Mouse (Mus musculus): ENCODE results near the gene Sult5a1. TPM values are rescaled to one million over a fixed set of nuclear protein-coding genes. Genes with fewer than 3 reads are reported as not detected.

Sult5a1 gene
- polyA plus RNA-seq, 1 experiment from 2014 or later, result 17.8 TPM

DNA sequence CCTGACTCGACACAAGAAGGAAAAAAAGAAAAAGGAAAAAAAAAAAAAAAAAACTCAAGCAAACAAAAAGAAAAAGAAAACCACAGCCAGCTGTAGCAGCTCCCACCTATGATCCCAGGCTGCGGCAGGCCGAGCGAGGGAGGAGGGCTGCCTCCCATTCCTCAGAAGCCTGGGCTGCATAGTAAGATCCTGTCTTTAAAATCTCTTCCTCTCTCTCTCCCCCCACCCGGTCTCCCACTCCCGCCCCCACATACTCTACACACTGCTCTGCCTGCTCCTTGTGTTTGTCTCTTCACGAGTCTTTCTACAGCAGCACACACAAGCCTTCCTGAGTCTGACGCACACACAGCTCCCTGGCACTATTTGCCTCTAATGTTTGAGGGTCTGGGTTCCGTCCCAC lies 36.1 kb downstream of the Sult5a1 start:
- Histone ChIP-seq H3K4me2 (no peak overlapping the region), H3K9me3 (ENCODE audit: low read depth, low read length) (no peaks in the 10 kb centered on the region), H3K27me3 (ENCODE audit: insufficient read depth, low read length) (peaks cover 28% of the 10 kb centered on the region), H3K9ac (no peak overlapping the region), H3K4me3 (ENCODE audit: low read depth, low read length) (no peak overlapping the region), H3K4me1 (ENCODE audit: insufficient read depth) (0 out of 2 replicates have a peak, but pooled peaks cover 5% of the 10 kb centered on the region), H3K27ac (ENCODE audit: low read depth) (no peak overlapping the region), H3K36me3 (ENCODE audit: insufficient read depth) (no peaks in the 10 kb centered on the region)
- WGBS, result 47% methylated on average over 9 of the region's 9 CpGs
- no peak for DNase-seq
- ATAC-seq (ENCODE audit: insufficient read depth), result no peak
- no peak for TF ChIP-seq CTCF (IDR thresholded peaks at IDR 0.05; ENCODE audit: low read depth)

DNA sequence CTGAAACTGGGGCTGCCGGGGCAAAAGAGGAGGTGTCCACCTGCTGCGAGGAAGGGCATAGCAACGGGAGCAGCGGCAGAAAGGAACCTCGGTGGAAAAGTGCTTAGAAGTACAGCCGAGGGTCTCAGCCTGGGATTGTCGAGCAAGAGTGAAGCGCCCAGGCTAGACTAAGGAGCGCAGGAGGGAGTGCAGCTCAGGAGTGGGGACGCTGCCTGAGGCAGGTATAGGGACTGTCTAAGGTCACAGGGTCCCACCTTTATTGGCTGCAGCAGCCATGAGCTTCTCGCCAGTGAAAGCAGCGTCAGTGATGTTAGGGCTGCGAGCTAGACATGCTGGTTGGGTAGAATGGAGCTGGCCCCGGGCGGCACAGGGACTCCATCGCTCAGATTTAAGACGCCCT lies 40.4 kb downstream of the Sult5a1 start:
- Histone ChIP-seq H3K4me3 (ENCODE audit: low read depth, low read length) (peak overlapping the region; percentile 38), H3K9me3 (ENCODE audit: low read depth, low read length) (no peaks in the 10 kb centered on the region), H3K4me1 (ENCODE audit: insufficient read depth) (peaks cover 4% of the 10 kb centered on the region; the same call in 1 of the 2 replicates), H3K36me3 (ENCODE audit: insufficient read depth) (no peaks in the 10 kb centered on the region), H3K4me2 (peak overlapping the region; percentile 69), H3K9ac (no peak overlapping the region), H3K27ac (ENCODE audit: low read depth) (no peak overlapping the region), H3K27me3 (ENCODE audit: insufficient read depth, low read length) (peaks cover 41% of the 10 kb centered on the region)
- ATAC-seq (ENCODE audit: insufficient read depth), result no peak
- WGBS, result 3% methylated on average over 17 of the region's 17 CpGs
- no peak for DNase-seq
- no peak for TF ChIP-seq CTCF (IDR thresholded peaks at IDR 0.05; ENCODE audit: low read depth)

DNA sequence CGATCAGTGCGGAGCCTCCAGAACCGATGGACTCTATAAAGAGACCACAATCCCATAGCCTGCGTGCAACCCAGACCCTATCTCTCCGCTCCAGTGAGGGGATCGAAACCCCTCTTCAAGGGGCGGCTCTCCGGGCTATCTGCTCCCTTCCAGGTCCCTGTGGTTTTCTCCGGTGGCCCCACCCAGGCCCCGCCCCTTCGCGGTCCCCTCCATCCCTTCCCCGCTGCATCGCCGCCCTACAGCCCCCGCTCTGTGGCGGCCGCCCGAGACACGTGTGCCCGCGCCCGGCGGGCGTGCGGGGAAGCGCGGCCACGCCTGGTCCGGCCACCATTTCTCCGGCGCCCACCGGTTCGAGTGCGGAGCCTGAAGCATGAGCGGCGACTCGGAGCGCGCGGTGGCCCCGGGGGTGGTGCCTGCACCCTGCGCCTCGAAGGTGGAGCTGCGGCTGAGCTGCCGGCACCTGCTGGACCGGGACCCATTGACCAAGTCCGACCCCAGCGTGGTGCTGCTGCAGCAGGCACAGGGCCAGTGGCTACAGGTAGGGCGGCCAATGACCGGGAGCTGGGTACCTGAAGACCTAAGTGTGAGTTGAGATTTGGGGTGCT lies 40.9 kb downstream of the Sult5a1 start, which contains the start of gene Cpne7:
Cpne7 (plus strand) TSS at position 248 of the 605 bp plus-strand sequence.
- Histone ChIP-seq H3K9me3 (ENCODE audit: low read depth, low read length) (no peaks in the 10 kb centered on the region), H3K4me2 (peak within 1 kb of the TSS; percentile 69), H3K4me1 (ENCODE audit: insufficient read depth) (peaks cover 4% of the 10 kb centered on the region; the same call in 1 of the 2 replicates), H3K27me3 (ENCODE audit: insufficient read depth, low read length) (peaks cover 41% of the 10 kb centered on the region), H3K4me3 (ENCODE audit: low read depth, low read length) (peak within 1 kb of the TSS; percentile 38), H3K27ac (ENCODE audit: low read depth) (no peak within 1 kb of the TSS), H3K9ac (peak within 1 kb of the TSS; percentile 7; the same call in 1 of the 2 replicates), H3K36me3 (ENCODE audit: insufficient read depth) (no peaks in the 10 kb centered on the region)
- DNase-seq (no peak), ATAC-seq (ENCODE audit: insufficient read depth) (peak; percentile 31; the same call in 1 of the 2 replicates)
- no peak for TF ChIP-seq CTCF (IDR thresholded peaks at IDR 0.05; ENCODE audit: low read depth)
- under 1% methylated on average over 51 of the region's 51 CpGs for whole genome bisulfite sequencing

DNA sequence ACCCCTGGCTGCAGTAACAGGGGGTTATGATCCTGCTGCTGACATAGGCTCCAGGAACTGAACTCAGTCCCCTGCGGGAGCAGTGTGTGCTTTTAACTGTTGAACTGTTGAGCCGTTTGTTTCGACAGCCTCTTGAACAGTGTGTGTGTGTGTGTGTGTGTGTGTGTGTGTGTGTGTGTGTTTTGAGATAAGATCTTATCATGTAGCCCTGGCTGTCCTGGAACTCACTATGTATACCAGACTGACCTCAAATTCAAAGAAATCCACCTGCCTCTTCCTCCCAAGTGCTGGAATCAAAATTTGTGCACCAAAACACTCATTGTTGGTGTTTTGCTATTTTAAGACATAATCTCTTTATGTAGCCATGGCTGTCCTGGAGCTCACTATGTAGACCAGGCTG lies 43.5 kb downstream of the Sult5a1 start:
- Histone ChIP-seq H3K4me2 (no peak overlapping the region), H3K4me1 (ENCODE audit: insufficient read depth) (peaks cover 4% of the 10 kb centered on the region; the same call in 1 of the 2 replicates), H3K9ac (no peak overlapping the region), H3K27me3 (ENCODE audit: insufficient read depth, low read length) (peaks cover 39% of the 10 kb centered on the region), H3K4me3 (ENCODE audit: low read depth, low read length) (no peak overlapping the region), H3K36me3 (ENCODE audit: insufficient read depth) (no peaks in the 10 kb centered on the region), H3K9me3 (ENCODE audit: low read depth, low read length) (no peaks in the 10 kb centered on the region), H3K27ac (ENCODE audit: low read depth) (no peak overlapping the region)
- TF ChIP-seq CTCF (IDR thresholded peaks at IDR 0.05; ENCODE audit: low read depth), result no peak
- ATAC-seq (ENCODE audit: insufficient read depth) (no peak), DNase-seq (no peak)
- WGBS, result 18% methylated on average over 3 of the region's 3 CpGs

DNA sequence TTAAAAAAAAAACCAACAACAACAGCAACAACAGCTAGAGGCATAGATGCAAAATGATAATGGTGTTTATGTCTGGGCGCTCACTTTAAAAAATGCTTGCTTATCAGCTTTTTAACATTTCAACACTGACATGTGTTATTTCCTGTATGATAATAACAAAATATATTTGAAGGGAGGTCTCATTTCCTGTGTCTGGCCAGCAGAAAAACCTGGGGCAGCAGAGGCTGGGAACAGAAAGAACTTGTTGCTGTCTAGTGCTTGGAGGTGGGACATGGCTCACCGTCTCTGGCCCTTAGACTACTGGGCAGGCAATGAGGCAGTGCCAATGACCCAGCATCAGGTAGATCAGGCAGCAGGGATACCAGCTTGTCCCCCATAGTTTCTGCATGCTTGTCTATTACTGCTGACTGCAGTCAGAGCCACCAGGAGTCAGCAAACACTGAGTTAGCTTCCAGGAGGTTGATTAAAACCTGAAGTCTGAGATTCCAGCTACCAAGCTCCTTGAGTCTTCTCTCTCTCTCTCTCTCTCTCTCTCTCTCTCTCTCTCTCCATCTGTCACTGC lies 44.1 kb downstream of the Sult5a1 start:
- DNase-seq, result no peak
- no peak for ATAC-seq (ENCODE audit: insufficient read depth)
- no peaks in the 10 kb centered on the region for H3K36me3 ChIP-seq (ENCODE audit: insufficient read depth)
- peak; percentile 42; the same call in 1 of the 2 replicates for TF ChIP-seq CTCF (IDR thresholded peaks at IDR 0.05; ENCODE audit: low read depth)
- H3K9me3 ChIP-seq (ENCODE audit: low read depth, low read length), result no peaks in the 10 kb centered on the region
- 15% methylated on average over 2 of the region's 2 CpGs for WGBS
- no peak overlapping the region for H3K27ac ChIP-seq (ENCODE audit: low read depth)
- peaks cover 32% of the 10 kb centered on the region for H3K27me3 ChIP-seq (ENCODE audit: insufficient read depth, low read length)
- H3K4me2 ChIP-seq, result no peak overlapping the region
- peaks cover 4% of the 10 kb centered on the region; the same call in 1 of the 2 replicates for H3K4me1 ChIP-seq (ENCODE audit: insufficient read depth)
- H3K9ac ChIP-seq, result no peak overlapping the region
- H3K4me3 ChIP-seq (ENCODE audit: low read depth, low read length), result no peak overlapping the region

DNA sequence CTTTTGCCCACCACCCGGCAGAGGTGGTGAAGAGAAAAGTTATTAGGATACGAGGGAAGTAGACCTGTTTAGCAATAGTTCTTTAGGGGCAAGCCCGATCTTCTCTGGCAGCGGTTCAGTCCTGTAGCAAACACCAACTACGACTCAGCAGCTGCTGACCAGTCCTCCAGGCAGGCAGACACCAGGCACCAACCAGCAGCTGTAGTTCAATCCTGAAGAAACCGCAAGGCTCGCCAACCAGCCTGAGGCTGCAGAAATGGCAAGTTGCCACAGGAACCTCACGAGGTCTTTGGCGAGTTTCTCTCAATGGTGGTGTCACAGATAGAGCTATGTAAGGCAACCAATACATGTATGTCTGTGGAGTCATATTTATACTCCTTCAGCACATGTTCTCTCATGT lies 45.2 kb downstream of the Sult5a1 start:
- Histone ChIP-seq H3K27me3 (ENCODE audit: insufficient read depth, low read length) (peaks cover 24% of the 10 kb centered on the region), H3K4me2 (no peak overlapping the region), H3K4me3 (ENCODE audit: low read depth, low read length) (no peak overlapping the region), H3K36me3 (ENCODE audit: insufficient read depth) (no peaks in the 10 kb centered on the region), H3K27ac (ENCODE audit: low read depth) (no peak overlapping the region), H3K4me1 (ENCODE audit: insufficient read depth) (peaks cover 4% of the 10 kb centered on the region; the same call in 1 of the 2 replicates), H3K9me3 (ENCODE audit: low read depth, low read length) (no peaks in the 10 kb centered on the region), H3K9ac (no peak overlapping the region)
- no peak for ATAC-seq (ENCODE audit: insufficient read depth)
- WGBS, result 70% methylated on average over 9 of the region's 9 CpGs
- no peak for DNase-seq
- TF ChIP-seq CTCF (IDR thresholded peaks at IDR 0.05; ENCODE audit: low read depth), result no peak

DNA sequence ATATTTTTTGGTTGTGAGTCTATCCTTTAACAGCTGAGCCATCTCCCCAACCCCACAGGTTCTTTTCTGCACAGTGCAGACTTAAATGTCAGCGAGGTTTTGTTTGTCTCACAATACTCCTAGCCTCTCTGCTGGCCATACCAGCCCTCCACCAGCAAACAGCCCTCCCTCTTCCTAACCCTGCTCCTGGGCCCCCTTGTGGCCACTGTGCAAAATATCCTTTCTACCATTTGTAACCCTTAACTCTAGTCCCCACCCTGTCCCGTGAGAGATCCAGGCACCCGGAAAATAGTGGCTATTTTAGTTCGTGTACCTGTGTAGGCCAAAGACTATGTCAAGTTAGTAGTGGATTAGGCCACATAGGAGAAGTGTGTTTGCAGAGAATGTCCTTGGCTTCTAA lies 47.5 kb downstream of the Sult5a1 start:
- Histone ChIP-seq H3K27me3 (ENCODE audit: insufficient read depth, low read length) (peaks cover 1% of the 10 kb centered on the region; the same call in 1 of the 2 replicates), H3K4me2 (no peak overlapping the region), H3K9ac (no peak overlapping the region), H3K27ac (ENCODE audit: low read depth) (no peak overlapping the region), H3K4me1 (ENCODE audit: insufficient read depth) (peaks cover 4% of the 10 kb centered on the region; the same call in 1 of the 2 replicates), H3K36me3 (ENCODE audit: insufficient read depth) (peaks cover 2% of the 10 kb centered on the region), H3K9me3 (ENCODE audit: low read depth, low read length) (no peaks in the 10 kb centered on the region), H3K4me3 (ENCODE audit: low read depth, low read length) (no peak overlapping the region)
- peak; percentile 84 for TF ChIP-seq CTCF (IDR thresholded peaks at IDR 0.05; ENCODE audit: low read depth)
- WGBS, result 12% methylated on average over 4 of the region's 4 CpGs
- DNase-seq, result peak; percentile 75
- ATAC-seq (ENCODE audit: insufficient read depth), result peak; percentile 50; the same call in 1 of the 2 replicates

Data from lung, embryonic 14.5 days (tissue).